Mouse (Mus musculus): ENCODE measurements around the gene Dock10. TPM values are rescaled to one million over a fixed set of nuclear protein-coding genes. Genes with fewer than 3 reads are reported as not detected.

Gene Dock10
- polyA plus RNA-seq, 1 experiment from 2014 or later: 5.4 TPM

GRCm38 (mm10) chr1:80504757-80505156 is 253.6 kb downstream of the Dock10 start:
- ATAC-seq (replicated peaks; ENCODE audit: extremely low read depth, insufficient read depth, low FRiP score): no peak
- 0 out of 2 replicates have a peak, but pooled peaks cover 2% of the 10 kb centered on the region for H3K36me3 ChIP-seq (ENCODE audit: control insufficient read depth, insufficient read depth)
- no peaks in the 10 kb centered on the region for H3K4me1 ChIP-seq (ENCODE audit: control insufficient read depth, insufficient read depth, low read length)
- H3K9me3 ChIP-seq (replicated peaks; ENCODE audit: control insufficient read depth, low read length): no peaks in the 10 kb centered on the region
- H3K4me3 ChIP-seq (ENCODE audit: low read length): no peak overlapping the region
- WGBS: 86% methylated on average over 2 of the region's 2 CpGs
- H3K9ac ChIP-seq (ENCODE audit: low read length): no peak overlapping the region
- no peak overlapping the region for H3K27ac ChIP-seq (ENCODE audit: low read length)
- H3K4me2 ChIP-seq (ENCODE audit: low read depth, low read length): no peak overlapping the region
- H3K27me3 ChIP-seq (ENCODE audit: control insufficient read depth, insufficient read depth, low read length): no peaks in the 10 kb centered on the region

DNA sequence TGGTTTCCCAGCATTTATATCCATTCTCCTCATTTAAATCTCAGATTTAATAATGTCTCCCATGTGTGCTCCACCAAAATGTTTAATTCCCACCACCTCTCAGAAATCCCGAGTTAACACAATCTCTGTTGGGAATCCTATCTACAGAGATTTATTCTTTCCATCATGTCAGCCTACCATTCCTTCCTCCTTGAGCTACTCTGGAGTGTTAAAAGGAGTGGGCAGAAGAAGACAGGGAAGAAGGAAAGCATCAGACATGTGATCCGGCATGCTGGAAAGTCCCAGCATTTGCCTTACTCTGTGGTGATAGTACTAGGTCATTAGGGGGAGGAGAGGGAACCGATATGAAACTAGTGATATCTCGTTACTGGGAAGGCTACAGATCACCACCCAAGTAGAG is 254.2 kb downstream of the Dock10 start:
- Histone ChIP-seq H3K4me2 (ENCODE audit: low read depth, low read length) (no peak overlapping the region), H3K36me3 (ENCODE audit: control insufficient read depth, insufficient read depth) (0 out of 2 replicates have a peak, but pooled peaks cover 2% of the 10 kb centered on the region), H3K4me3 (ENCODE audit: low read length) (no peak overlapping the region), H3K9ac (ENCODE audit: low read length) (no peak overlapping the region), H3K27ac (ENCODE audit: low read length) (no peak overlapping the region), H3K4me1 (ENCODE audit: control insufficient read depth, insufficient read depth, low read length) (no peaks in the 10 kb centered on the region), H3K9me3 (replicated peaks; ENCODE audit: control insufficient read depth, low read length) (no peaks in the 10 kb centered on the region), H3K27me3 (ENCODE audit: control insufficient read depth, insufficient read depth, low read length) (no peaks in the 10 kb centered on the region)
- ATAC-seq (replicated peaks; ENCODE audit: extremely low read depth, insufficient read depth, low FRiP score): no peak
- 75% methylated on average over 4 of the region's 4 CpGs for WGBS

- Histone ChIP-seq H3K4me2 (ENCODE audit: low read depth, low read length) (no peak overlapping the region), H3K9me3 (replicated peaks; ENCODE audit: control insufficient read depth, low read length) (no peaks in the 10 kb centered on the region), H3K27ac (ENCODE audit: low read length) (no peak overlapping the region), H3K4me3 (ENCODE audit: low read length) (no peak overlapping the region), H3K4me1 (ENCODE audit: control insufficient read depth, insufficient read depth, low read length) (no peaks in the 10 kb centered on the region), H3K27me3 (ENCODE audit: control insufficient read depth, insufficient read depth, low read length) (no peaks in the 10 kb centered on the region), H3K9ac (ENCODE audit: low read length) (no peak overlapping the region), H3K36me3 (ENCODE audit: control insufficient read depth, insufficient read depth) (0 out of 2 replicates have a peak, but pooled peaks cover 2% of the 10 kb centered on the region)
- ATAC-seq (replicated peaks; ENCODE audit: extremely low read depth, insufficient read depth, low FRiP score): no peak
- 82% methylated on average over 9 of the region's 9 CpGs for WGBS
These were observed 255.7 kb downstream of the Dock10 start for GRCm38 (mm10) chr1:80502456-80503165.

DNA sequence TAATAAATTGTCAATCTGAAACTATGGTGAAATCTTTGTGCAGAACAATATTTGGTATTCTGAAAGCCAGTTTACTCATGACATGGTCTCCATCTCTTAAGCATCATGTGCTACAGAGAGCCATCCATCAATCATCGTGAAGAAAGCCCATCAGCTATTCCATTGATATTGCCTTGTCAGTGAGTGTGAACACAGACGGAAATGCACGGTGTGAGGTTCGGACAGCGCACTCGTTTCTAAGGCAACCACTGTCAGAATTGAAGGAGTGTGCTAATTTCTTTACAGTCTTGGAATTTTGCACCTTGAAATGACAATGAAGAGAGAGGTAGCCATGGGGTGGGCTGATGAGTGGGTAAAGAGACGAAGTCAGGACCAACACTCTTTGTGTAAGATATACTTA is 259.1 kb downstream of the Dock10 start:
- Histone ChIP-seq H3K4me1 (ENCODE audit: control insufficient read depth, insufficient read depth, low read length) (no peaks in the 10 kb centered on the region), H3K36me3 (ENCODE audit: control insufficient read depth, insufficient read depth) (no peaks in the 10 kb centered on the region), H3K9ac (ENCODE audit: low read length) (no peak overlapping the region), H3K9me3 (replicated peaks; ENCODE audit: control insufficient read depth, low read length) (no peaks in the 10 kb centered on the region), H3K4me3 (ENCODE audit: low read length) (no peak overlapping the region), H3K4me2 (ENCODE audit: low read depth, low read length) (no peak overlapping the region), H3K27ac (ENCODE audit: low read length) (no peak overlapping the region), H3K27me3 (ENCODE audit: control insufficient read depth, insufficient read depth, low read length) (no peaks in the 10 kb centered on the region)
- ATAC-seq (replicated peaks; ENCODE audit: extremely low read depth, insufficient read depth, low FRiP score): no peak
- 79% methylated on average over 7 of the region's 7 CpGs for WGBS

DNA sequence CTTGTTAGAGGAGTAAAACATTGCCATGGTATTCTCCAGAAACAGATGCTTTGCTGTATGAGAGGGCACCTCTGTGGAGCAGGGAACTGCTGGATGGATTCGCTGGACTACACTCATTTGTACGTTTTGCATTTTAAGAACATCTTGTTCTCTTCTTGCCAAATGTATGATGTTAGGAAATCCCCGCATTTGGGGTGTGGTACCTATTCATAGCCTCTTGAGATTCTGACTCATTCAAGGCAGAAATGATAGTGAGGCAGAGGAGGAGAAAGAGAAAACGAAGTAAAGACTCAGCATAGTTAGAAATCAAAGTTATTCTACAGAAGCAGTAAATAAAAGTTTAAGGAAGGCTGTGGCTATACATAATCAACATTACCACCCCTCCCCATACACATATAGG is 262.0 kb downstream of the Dock10 start:
- H3K4me3 ChIP-seq (ENCODE audit: low read length): no peak overlapping the region
- no peaks in the 10 kb centered on the region for H3K27me3 ChIP-seq (ENCODE audit: control insufficient read depth, insufficient read depth, low read length)
- no peaks in the 10 kb centered on the region for H3K9me3 ChIP-seq (replicated peaks; ENCODE audit: control insufficient read depth, low read length)
- H3K4me2 ChIP-seq (ENCODE audit: low read depth, low read length): no peak overlapping the region
- ATAC-seq (replicated peaks; ENCODE audit: extremely low read depth, insufficient read depth, low FRiP score): no peak
- WGBS: 70% methylated on average over 4 of the region's 4 CpGs
- no peaks in the 10 kb centered on the region for H3K36me3 ChIP-seq (ENCODE audit: control insufficient read depth, insufficient read depth)
- no peaks in the 10 kb centered on the region for H3K4me1 ChIP-seq (ENCODE audit: control insufficient read depth, insufficient read depth, low read length)
- no peak overlapping the region for H3K27ac ChIP-seq (ENCODE audit: low read length)
- no peak overlapping the region for H3K9ac ChIP-seq (ENCODE audit: low read length)

GRCm38 (mm10) chr1:80483419-80483818 is 274.9 kb downstream of the Dock10 start:
- Histone ChIP-seq H3K4me1 (ENCODE audit: control insufficient read depth, insufficient read depth, low read length) (0 out of 2 replicates have a peak, but pooled peaks cover 5% of the 10 kb centered on the region), H3K36me3 (ENCODE audit: control insufficient read depth, insufficient read depth) (no peaks in the 10 kb centered on the region), H3K4me2 (ENCODE audit: low read depth, low read length) (no peak overlapping the region), H3K9ac (ENCODE audit: low read length) (no peak overlapping the region), H3K27ac (ENCODE audit: low read length) (peak overlapping the region; percentile 69), H3K27me3 (ENCODE audit: control insufficient read depth, insufficient read depth, low read length) (no peaks in the 10 kb centered on the region), H3K9me3 (replicated peaks; ENCODE audit: control insufficient read depth, low read length) (no peaks in the 10 kb centered on the region), H3K4me3 (ENCODE audit: low read length) (no peak overlapping the region)
- WGBS: 59% methylated on average over 5 of the region's 5 CpGs
- peak; percentile 72 for ATAC-seq (replicated peaks; ENCODE audit: extremely low read depth, insufficient read depth, low FRiP score)

DNA sequence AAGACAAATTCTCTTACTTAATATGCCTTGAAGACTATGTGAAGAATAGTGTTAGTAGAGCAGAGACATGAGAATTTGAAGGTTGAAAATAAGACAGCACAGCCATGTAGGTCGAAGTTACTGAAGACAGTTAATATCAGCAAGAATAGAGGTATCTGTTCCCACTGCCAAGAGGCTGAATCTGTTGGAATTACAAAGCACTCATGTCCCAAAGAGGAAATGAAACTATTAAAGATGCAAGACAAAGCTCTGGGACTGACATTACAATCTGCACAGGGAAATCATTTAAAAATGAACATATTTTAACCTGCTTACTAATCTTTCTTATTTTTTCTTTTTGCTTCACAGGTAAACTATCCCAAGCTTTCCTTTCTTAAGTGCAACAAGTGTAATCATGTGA is 283.4 kb downstream of the Dock10 start:
- H3K4me2 ChIP-seq (ENCODE audit: low read depth, low read length): no peak overlapping the region
- H3K27ac ChIP-seq (ENCODE audit: low read length): no peak overlapping the region
- no peaks in the 10 kb centered on the region for H3K9me3 ChIP-seq (replicated peaks; ENCODE audit: control insufficient read depth, low read length)
- no peaks in the 10 kb centered on the region for H3K4me1 ChIP-seq (ENCODE audit: control insufficient read depth, insufficient read depth, low read length)
- no peak for ATAC-seq (replicated peaks; ENCODE audit: extremely low read depth, insufficient read depth, low FRiP score)
- no peak overlapping the region for H3K9ac ChIP-seq (ENCODE audit: low read length)
- H3K36me3 ChIP-seq (ENCODE audit: control insufficient read depth, insufficient read depth): no peaks in the 10 kb centered on the region
- no peaks in the 10 kb centered on the region for H3K27me3 ChIP-seq (ENCODE audit: control insufficient read depth, insufficient read depth, low read length)
- WGBS: 34% methylated on average over 1 of the region's 1 CpGs
- H3K4me3 ChIP-seq (ENCODE audit: low read length): no peak overlapping the region

DNA sequence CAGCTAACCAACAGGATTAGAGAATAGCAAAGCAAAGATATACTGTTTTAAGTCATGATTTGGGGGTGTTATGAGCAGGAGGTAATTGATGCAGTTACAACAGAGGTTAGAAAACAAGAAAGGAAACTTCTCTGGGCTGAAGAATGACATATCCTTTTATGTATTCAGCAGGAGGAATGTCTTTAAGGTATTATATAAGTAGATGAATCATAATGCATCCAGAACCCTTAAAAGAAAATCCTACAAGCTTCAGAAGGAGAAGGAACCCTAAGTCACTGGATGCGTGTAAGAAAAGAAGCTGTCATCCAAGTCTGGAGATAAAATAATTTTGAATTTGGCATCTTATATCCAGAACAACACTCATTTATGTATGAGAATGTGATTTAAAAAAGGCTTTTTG is 285.9 kb downstream of the Dock10 start:
- Histone ChIP-seq H3K36me3 (ENCODE audit: control insufficient read depth, insufficient read depth) (no peaks in the 10 kb centered on the region), H3K27ac (ENCODE audit: low read length) (no peak overlapping the region), H3K27me3 (ENCODE audit: control insufficient read depth, insufficient read depth, low read length) (no peaks in the 10 kb centered on the region), H3K4me1 (ENCODE audit: control insufficient read depth, insufficient read depth, low read length) (no peaks in the 10 kb centered on the region), H3K9ac (ENCODE audit: low read length) (no peak overlapping the region), H3K4me2 (ENCODE audit: low read depth, low read length) (no peak overlapping the region), H3K4me3 (ENCODE audit: low read length) (no peak overlapping the region), H3K9me3 (replicated peaks; ENCODE audit: control insufficient read depth, low read length) (no peaks in the 10 kb centered on the region)
- WGBS: 93% methylated on average over 1 of the region's 1 CpGs
- no peak for ATAC-seq (replicated peaks; ENCODE audit: extremely low read depth, insufficient read depth, low FRiP score)

DNA sequence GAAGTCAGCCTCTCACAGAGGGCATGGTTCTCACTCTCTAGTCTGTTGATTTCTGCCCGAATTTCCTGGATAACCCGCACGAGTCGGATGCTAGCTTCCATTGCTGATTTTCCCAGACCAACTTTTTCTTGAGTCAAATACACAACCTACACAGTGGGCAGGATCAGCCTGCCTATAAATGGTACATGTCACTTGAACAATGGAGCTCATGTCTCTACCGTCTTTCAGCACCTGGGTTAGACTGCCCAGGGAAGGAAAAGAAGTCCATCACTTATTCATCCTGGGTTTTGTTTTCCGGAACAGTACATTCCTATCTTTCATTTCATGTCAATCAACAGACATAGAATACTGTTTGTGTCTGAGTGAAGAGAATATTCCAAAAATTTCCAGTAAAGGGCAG is 297.0 kb downstream of the Dock10 start, which contains the start of gene Gm45261:
TSS of gene Gm45261 (minus strand) at position 101 of the 400 bp plus-strand sequence.
- H3K9ac ChIP-seq (ENCODE audit: low read length): no peak within 1 kb of the TSS
- no peak for ATAC-seq (replicated peaks; ENCODE audit: extremely low read depth, insufficient read depth, low FRiP score)
- WGBS: 74% methylated on average over 6 of the region's 6 CpGs
- H3K27me3 ChIP-seq (ENCODE audit: control insufficient read depth, insufficient read depth, low read length): no peaks in the 10 kb centered on the region
- no peak within 1 kb of the TSS for H3K27ac ChIP-seq (ENCODE audit: low read length)
- no peak within 1 kb of the TSS for H3K4me3 ChIP-seq (ENCODE audit: low read length)
- no peak within 1 kb of the TSS for H3K4me2 ChIP-seq (ENCODE audit: low read depth, low read length)
- no peaks in the 10 kb centered on the region for H3K4me1 ChIP-seq (ENCODE audit: control insufficient read depth, insufficient read depth, low read length)
- no peaks in the 10 kb centered on the region for H3K9me3 ChIP-seq (replicated peaks; ENCODE audit: control insufficient read depth, low read length)
- H3K36me3 ChIP-seq (ENCODE audit: control insufficient read depth, insufficient read depth): no peaks in the 10 kb centered on the region

Data from heart, embryonic 16.5 days (tissue).